Mouse (Mus musculus) lung, postnatal 4 days (tissue): ENCODE results near the gene 4931406C07Rik.
"Not testable (repeated sequence)": the region's sequence is repeated elsewhere in the genome, so short reads cannot be mapped to it uniquely, and the experiment has no call there.

Experiments used
- DNase-seq, 2 experiments: peaks; one replicate each; pipeline ENCODE4 v3.0.0; 2021

The 4931406C07Rik gene

DNA sequence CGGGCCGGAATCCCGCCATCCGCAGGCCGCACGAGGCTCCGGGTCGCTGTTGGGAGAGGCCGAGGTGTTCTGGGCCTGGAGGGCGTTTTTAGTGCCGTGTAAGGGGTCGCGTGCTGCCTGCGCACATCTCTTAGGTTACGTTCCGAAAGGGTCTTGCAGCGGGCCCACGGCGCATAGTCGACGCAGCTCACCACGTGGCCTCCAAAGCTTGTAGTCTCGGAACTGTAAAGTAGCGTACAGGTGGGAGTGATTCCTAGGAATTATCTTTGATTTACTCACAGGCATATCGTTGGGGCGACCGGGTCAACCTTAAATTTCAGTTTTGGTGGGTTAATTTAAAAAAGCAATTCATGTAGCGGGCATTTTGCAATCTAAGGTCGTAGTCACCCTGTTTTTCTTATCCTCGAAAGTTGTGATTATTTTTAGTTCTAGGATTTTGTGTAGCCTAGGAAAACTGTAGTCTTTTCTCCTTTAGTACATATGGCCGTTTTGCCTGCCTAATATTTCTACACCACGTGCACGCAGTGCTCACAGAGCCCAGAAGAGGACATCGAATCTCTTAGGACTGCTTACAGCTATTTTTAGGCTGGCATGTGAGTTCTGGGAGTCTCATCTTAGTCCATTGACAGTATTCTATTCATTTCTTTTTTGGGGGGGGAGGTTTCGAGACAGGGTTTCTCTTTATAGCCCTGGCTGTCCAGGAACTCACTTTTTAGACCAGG is at the start of gene 4931406C07Rik:
Gene 4931406C07Rik (minus strand): TSS at position 51 of the 722 bp plus-strand sequence.
- DNase-seq, result no peak

DNA sequence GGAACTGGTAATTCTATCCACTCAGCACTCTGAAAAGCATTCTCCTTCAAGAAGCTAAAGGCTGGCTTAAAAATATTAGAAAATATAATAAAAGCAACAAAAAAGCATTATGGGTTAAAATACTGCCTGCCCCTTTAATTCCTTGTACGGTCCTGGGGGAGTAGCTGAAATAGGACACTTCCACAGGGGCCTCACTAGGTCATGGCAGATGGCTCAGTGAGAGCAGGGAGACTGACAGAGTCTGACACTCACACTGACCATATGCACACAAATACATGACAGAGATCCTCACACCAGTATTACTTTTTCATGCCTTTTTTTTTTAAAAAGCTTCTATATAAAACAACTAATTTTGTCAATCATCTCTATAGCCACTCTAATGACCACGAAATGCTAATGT is 43.7 kb upstream of the 4931406C07Rik start:
- DNase-seq, result no peak

DNA sequence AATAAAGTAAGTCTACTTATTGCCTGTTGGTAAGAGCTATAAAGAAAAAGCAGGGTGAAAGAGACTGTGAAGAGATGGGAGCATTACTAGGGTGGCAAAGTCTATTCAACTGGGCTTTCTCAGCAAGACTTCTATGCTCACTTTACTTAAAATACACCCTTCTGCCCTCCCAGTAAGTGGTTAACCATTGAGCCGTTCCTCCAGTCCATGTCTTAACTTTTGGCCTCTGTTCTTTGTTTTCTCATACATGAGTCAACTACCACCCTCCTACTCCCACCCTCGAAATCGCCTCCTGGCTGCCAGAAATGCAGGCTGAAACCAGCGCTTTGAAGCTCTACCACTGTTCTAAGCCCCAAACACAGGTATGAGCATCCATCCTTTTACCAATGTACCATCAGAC is 31.5 kb upstream of the 4931406C07Rik start:
- no peak for DNase-seq

DNA sequence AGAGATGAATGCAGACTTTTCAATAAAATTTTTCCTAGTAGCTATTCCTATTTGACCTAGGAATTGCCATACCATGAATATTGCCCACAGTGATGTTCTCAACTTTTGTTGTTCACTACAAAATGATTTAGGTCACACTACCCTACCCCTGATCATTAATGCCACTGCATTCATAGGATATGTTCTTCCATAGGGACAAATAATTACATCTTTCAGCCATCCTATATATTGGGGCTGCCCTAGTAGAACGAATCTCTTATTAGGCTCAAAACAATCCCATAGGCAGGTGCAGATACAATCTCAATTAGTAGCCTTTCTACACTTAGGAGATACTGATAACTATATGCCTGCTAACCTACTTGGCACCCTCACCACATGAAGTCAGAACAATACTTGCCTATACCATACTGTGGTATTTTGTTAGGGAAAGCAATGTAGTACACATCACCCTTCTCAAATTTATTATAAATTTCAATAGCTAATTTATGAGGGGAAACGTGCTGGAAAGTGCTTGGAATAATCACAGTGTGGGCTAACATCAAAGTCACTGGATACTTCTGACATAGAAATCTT is 12.0 kb upstream of the 4931406C07Rik start:
- no peak for DNase-seq

DNA sequence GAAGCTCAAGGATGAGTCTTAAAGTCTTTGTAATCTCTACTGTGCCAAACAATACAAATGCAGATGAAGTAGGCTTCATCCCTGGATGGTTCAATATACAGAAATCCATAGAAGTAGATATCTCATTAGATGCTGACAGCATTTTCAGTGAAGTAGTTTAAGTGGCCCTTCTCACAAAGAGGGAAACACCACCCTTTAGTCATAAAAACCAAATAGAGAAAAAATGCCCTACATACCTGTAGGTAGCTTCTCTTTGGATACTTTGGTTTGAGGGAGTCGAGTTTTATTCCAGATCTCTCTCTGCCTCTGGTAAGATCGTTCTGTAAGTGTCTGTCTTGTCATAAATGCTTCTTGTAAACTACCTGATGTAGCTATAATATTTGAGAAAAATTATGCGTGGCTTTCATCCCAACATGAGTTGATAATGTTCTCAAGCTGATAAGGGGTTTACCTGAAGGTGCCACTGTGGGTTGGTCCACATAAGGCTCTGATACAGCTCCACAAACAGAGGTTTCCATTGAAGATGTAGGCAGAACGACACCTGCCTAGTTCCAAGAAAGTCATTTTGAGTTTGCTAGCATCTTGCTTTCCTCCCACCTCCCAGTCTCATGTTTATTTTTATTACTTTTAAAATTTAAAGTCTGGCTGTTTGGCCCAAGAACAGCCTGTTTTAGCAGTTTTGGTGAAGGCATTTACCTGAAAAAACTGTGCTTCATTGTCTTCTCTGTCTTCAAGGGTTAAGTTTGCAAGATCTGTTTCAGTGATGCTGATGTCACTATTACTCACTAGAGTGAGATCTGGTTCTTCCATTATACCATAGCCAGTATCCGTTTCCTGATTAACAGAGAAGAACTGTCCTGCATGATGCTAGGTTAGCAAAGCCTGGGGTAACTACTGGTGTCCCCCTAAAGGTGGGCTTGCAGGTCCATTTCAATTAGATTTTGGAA is 11.2 kb upstream of the 4931406C07Rik start:
- no peak for DNase-seq

DNA sequence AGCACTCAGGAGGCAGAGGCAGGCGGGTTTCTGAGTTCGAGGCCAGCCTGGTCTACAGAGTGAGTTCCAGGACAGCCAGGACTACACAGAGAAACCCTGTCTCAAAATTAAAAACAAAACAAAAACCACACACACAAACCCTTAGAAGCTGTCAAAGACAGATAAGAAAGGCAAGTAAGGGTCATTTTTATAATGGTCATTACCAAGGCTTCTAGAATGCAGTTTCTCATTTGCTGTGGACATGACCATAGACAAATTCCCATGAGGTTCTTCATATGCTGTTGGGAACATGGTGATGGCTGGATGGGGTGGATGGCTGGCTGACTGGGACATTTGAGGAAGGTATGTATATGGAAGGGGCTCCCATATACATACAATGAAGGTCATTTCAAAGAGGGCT is 10.0 kb upstream of the 4931406C07Rik start:
- DNase-seq, result not testable (repeated sequence)

DNA sequence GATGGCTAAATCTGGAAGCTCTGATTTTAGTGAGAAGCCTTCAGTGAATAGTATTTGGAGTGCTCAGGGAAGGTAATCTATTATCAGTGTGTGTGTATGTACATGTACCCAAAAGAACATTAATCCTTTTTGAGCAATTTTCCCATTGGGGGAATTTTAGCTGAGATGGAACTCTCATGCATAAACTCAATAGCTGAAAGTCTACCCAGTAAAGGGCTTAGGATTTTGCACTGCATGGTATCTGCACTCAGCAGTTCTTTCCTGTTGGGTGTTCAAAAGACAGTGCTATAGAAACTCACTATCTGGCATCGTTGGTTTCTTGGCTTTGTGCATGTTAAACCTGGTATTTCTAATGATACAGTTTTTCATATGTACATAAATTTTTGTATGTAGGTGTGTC is 8.4 kb upstream of the 4931406C07Rik start:
- no peak for DNase-seq

DNA sequence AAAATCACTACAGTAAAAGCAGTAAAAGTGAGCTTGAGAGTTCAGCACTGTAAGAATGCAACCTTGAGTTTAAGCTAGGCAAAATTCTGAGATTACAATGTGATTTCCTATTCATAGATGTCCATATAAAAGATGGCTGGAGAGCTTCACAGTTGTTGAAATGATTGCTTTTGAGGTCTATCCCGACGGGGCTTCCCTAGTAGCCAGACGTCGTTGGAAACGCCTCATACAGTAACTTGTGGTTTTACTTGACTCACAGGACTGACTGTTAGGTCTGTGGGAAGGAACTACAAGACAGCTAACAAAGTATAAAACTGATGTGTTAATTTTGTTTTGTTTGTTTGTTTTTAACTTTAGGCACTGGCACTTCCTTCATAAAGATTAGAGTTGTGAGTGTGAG is 7.4 kb upstream of the 4931406C07Rik start:
- DNase-seq, result no peak

DNA sequence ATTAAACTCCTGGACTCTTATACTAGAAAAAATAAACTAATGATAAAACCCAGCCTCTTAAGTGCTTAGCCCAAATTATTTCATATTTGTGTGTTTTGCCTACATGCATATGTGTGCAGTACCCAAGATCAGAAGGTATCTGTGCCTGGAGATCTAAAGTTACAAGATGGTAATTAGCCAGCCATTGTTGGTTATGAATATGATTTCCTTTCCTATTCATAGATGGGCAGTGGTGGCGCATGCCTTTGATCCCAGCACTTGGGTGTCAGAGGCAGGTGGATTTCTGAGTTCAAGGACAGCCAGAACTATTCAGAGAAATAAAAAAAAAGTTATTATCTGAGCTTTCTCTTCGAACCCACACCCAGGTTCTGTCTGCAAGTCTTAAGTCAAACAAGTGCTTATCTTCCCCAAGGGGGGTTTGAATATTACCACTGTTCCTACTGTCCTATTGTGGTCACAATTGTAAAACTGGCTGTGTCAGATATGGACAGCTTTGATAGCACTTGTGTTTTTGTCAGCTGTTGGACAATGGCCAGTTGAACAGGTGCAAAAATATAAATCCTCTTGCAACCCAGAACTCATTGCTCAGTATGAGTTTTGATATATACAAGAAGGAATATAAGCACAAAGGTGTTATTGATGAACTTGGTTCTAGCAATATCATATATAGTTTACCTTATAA is 5.9 kb upstream of the 4931406C07Rik start:
- no peak for DNase-seq

DNA sequence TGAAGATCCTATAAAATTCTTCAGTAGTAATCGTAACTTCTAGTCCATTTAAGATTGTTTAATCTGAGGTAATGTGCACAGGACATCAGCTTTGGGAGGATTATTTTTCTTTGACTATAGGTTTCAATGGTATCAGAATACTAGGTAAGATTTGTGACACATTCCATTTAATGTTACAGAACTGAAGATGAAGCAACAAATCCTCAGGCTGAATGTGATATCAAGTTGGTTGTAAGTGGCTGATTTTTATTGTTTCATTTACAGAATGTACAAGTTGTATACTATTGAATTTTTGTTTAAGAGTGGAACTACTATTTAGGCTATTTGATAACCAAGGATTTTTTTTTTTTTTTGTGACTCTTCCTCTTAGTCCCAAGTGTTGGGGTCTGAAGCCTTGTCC is 3.9 kb upstream of the 4931406C07Rik start:
- no peak for DNase-seq

DNA sequence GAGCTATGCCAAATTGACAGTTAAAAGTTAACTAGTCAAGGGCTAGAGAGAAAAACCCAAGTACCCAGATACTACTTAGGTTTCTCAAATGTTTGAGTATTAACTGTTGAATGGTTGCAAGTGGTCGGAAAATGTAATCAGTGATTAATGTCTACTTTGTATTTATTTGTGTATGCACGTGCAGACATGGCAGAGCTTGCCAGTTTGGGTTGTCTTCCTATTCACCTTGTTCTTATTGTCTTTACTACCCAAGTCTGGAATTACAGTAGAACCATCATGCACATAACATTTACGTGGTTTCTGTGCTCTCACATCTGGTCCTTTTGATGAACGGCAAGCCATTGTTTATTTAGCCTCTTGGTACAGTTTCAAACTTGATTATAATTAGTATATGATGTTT is 3.2 kb upstream of the 4931406C07Rik start:
- no peak for DNase-seq

DNA sequence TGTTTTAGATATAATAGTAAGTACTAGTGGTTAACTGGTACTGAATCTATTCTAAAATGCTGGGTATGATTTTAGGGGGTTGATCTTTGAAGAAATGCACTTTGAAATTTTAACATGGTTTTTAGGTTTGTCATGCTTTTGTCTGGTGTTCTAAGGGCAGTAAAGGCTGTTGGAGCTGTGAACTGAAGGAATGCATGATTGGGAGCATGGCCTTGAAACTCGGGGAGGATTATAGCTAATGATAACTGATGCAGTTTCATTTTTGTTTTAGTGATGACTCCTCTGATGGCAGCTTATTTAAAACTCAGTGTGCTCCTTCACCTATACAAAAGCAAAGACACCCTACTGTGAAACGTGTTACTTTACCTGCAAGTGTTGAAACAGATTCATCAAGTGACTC is 2.0 kb upstream of the 4931406C07Rik start:
- no peak for DNase-seq

DNA sequence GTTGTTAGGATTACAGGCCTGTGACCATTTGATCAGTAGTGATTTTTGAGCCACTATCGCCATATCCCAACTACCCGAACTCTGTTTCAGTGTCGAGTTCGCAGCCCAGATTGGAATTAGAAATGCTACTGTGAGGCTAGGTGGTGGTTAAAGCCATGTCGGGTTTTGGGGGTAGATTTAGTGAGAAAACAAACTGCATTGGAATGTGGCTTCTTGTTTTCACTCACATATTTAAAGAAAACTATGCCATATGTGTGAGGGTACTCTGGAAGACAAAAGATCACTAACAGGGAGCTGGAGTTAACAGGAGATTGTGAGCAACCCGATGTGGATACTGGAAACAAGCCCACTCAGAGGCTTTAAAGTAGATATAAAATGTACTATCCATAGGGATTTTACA is 1.0 kb upstream of the 4931406C07Rik start:
- no peak for DNase-seq

DNA sequence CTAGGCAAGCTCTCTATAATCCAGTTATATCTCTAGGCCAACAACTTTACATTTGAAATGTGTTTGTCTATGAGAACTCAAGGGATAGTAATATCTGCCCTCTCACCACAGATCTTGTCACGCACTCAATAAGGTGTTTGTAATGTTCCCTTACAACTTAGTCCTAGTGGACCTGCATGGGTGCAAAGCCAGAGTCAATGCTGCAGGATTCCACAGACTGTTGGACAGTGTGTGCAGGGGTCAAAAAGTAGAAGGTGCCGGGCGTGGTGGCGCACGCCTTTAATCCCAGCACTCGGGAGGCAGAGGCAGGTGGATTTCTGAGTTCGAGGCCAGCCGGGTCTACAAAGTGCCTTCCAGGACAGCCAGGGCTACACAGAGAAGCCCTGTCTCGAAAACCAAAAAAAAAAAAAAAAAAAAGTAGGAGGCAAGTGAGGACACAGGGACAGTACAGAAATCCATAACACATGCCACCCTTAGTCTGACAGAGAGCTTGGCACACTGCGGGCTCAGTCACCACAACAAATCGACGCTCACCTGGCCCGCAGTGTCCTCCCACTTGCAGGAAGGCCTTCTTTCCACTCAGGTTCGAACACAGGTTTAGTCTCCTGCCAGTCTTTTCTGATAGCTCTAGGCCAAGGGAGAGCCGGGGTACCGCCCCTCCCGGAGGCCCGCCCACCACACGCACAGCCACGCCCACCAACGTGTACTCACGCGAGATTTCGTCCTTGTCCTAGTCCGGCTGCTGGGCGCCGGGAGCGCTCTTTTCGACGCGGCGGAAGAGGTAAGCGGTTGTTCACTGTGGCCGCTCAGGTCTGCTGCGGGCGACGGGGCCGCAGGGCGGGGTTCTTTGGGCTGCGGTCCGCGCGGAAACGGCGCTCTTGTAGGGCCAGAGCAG is 498 bp downstream of the 4931406C07Rik start, which contains the start of gene Taf1d:
Gene Taf1d (plus strand): TSS at position 712 of the 895 bp plus-strand sequence.
- peak; percentile 98 to 99 for DNase-seq

DNA sequence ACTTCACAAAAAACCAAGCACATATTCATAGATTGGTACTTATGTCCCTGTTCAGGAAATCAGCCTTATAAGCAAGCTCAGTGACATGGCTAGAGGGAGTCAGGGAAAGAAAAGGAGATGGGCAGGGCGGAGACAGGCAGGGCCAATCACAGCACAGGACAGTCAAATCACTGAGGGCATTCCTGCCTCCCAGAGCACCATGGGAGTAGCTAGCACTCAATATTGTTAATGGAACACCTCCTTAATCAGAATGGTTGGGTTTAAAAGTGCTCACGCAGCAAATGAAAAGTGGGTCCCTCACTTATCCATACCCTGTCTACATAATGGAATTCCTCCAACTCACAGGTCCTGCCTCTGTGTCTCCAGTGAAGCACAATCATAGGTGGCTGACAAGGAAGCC is 3.4 kb downstream of the 4931406C07Rik start:
- DNase-seq, result no peak

DNA sequence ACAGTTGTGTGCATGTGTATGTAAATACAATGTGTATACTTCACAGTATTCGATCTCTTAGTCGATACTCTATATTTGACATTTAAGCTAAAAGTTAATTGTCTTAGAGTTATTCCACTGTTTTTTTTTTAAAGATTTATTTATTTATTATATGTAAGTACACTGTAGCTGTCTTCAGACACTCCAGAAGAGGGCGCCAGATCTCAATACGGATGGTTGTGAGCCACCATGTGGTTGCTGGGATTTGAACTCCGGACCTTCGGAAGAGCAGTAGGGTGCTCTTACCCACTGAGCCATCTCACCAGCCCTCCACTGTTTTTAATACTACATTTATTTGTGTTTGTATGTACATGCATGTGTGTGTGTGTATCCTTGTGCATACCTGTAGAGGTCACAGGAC is 4.2 kb downstream of the 4931406C07Rik start:
- not testable (repeated sequence) for DNase-seq

DNA sequence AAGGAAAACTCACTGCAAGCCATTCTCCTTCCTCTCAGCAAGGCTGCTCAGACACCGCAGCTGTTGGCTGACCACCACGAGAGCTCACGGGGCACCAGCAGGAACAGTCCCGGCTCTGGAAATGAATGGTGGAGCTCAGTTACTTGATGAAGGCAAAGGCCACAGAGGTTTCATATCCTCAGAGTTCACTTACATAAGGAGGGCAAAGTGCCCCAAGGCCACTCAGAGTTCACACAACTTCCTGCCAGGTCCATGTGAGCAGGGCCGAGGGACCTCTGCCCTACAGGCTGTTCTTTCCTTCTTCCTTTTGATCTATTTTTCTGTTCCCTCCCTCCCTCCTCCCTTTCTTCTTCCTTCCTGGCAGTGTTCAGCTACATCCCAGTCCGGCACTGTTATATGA is 4.8 kb downstream of the 4931406C07Rik start:
- DNase-seq, result peak; percentile 51 to 54

DNA sequence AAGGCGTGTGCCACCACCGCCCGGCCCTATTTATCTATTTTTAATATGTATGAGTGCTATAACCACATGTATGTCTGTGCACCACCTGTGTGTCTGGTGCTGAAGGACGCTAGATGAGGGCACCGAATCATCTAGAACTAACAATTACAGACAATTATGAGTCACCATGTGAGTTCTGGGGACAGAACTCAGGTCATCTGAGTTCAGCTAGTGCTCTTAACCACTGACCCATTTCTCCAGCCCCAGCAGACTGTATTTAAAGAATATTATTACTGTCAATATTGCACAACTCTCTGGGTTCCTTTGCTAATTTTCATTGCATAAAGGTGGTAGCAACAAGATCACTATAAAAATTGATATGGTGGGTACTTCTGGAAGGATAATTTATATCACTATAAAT is 6.2 kb downstream of the 4931406C07Rik start:
- DNase-seq, result no peak

DNA sequence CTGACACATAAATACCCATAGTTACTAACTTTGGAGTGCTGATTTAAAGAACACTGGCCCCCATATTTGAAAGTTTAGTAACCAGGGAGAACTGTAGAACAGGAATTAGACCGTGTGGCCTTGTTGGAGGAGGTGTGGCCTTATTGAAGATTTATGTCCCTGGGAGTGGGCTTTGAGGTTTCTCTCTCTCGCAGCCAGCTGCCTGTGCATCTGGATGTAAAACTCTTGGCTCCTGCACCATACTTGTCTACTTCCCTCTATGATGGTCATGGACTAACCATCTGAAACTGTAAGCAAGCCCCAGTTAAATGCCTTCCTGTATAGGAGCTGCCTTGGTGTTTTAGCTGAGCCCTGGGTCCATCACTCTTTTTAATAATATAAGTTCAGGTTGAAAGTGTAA is 7.8 kb downstream of the 4931406C07Rik start:
- DNase-seq, result no peak

DNA sequence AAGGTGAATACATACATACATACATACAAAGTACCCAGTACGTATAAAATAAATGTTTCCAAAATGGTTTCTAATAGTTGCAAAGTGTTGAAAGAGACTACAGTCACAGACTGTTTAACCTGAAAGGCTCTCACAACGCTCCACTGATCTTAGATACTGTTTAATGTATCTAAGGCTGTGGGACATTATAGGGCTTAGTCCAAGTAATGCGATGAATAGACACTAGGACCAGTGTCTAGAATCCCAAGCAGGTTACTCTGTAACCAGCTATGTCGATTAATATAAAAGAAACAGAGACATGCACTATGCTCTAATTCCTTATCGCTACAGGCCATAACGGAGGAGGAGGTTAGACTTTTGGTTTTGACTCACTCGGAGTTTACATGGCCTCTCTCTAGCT is 9.1 kb downstream of the 4931406C07Rik start:
- DNase-seq, result no peak

DNA sequence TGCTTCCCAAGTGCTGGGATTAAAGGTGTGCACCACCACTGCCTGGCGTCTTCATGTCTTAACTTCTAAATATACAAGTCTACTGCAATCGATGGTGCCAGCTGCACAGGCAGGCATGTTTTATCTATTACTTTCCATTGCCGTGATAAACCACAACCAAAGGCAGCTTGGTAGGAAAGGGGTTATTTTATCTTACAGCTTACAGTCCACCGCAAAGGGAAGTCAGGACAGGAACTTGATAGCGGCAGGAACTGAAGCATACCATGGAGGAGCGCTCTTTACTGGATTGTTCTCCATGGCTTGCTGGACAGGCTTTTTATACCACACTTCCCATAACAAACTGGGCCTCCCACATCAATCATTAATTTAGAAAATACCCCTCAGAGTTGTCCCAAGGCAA is 17.0 kb downstream of the 4931406C07Rik start:
- no peak for DNase-seq

DNA sequence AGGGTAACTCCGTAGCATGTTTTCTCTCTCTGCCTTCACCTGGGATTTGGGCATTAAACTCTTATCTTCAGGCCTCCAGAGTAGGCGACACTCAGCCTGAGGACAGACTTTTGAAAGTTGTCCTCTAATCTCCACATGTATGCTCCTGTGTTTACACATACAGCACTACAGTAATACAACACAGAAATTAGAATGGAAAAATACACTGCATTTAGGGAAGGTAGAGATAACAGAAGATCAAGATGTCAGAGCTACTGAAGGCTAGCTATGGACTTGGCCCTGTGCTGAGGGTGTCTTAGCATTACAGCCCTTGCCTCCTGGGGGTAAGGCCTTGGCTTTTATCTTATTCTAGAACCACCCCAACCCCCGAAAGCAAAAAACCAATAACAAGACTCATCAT is 17.8 kb downstream of the 4931406C07Rik start:
- no peak for DNase-seq
